Comparison of ENCODE assay signal across 8 mouse cellular contexts in the genomic region with DNA sequence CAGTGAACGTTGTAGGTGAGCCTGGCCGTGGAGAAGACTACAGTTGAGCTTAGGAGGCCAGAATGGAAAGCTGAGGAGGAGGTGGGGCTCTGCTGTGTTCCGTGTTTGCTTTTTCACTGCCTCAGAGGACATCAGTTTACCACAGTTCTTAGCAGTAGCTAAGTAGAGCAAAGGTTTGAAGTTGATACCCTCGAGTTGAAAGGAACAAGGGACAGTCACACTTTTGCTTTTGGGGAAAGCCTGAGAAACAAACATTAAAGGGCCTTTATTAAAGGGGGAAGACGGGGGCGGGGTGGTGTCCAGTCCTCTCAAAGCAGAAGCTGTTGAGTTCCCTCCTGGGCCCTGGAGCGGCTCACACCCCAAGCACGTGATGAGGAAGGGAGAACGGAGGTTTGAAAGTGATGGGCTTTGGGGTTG. TPM values are rescaled to one million over a fixed set of nuclear protein-coding genes. Genes with fewer than 3 reads are reported as not detected.
A peak's percentile ranks its signal among the peaks of the same experiment; 100 is the strongest.
DNase-seq lines count a peak whose midpoint lies in the region; ATAC-seq and TF ChIP-seq lines count a peak whose summit lies in the region.

No protein-coding gene starts in this region.

- no peak for DNase-seq in kidney, adult 2 months
- no peak for DNase-seq in kidney, adult 11 months
- peak; percentile 39 for DNase-seq in liver, postnatal 0 days
- DNase-seq in ovary, adult 18-20 months (ENCODE audit: low spot score): no peak
- no peak for DNase-seq in gastrocnemius, adult 18-20 months (ENCODE audit: low spot score)

- no peak for TF ChIP-seq CTCF in kidney, adult 2 months (conservative IDR thresholded peaks at IDR 0.05; ENCODE audit: insufficient read depth, insufficient read length, low read depth, low read length)
- TF ChIP-seq CTCF in liver, postnatal 0 days (IDR thresholded peaks at IDR 0.05; ENCODE audit: low read depth): no peak

- H3K4me2 ChIP-seq in liver, postnatal 0 days (ENCODE audit: low read depth, low read length): peak overlapping the region; percentile 89
- H3K4me2 ChIP-seq in neural tube, embryonic 12.5 days (replicated peaks): peak overlapping the region; percentile 100

- H3K27ac ChIP-seq in kidney, adult 2 months (ENCODE audit: insufficient read depth, low read depth, low read length): no peak overlapping the region
- H3K27ac ChIP-seq in liver, postnatal 0 days (ENCODE audit: low read depth): peak overlapping the region; percentile 70
- H3K27ac ChIP-seq in neural tube, embryonic 12.5 days: no peak overlapping the region

- H3K9ac ChIP-seq in liver, postnatal 0 days (replicated peaks): peak overlapping the region; percentile 68
- no peak overlapping the region for H3K9ac ChIP-seq in neural tube, embryonic 12.5 days

- no peaks in the 10 kb centered on the region for H3K4me1 ChIP-seq in kidney, adult 2 months (ENCODE audit: control insufficient read depth, insufficient read depth, low read length)
- H3K4me1 ChIP-seq in liver, postnatal 0 days (ENCODE audit: insufficient read depth): peaks cover 20% of the 10 kb centered on the region
- H3K4me1 ChIP-seq in neural tube, embryonic 12.5 days: peaks cover 21% of the 10 kb centered on the region

- no peaks in the 10 kb centered on the region for H3K9me3 ChIP-seq in liver, postnatal 0 days (ENCODE audit: low read length)
- H3K9me3 ChIP-seq in neural tube, embryonic 12.5 days: no peaks in the 10 kb centered on the region

- TF ChIP-seq EP300 in liver, postnatal 0 days (IDR thresholded peaks at IDR 0.05; ENCODE audit: low read depth): no peak

- H3K27me3 ChIP-seq in kidney, adult 2 months (replicated peaks; ENCODE audit: control insufficient read depth, insufficient read depth, low read length): no peaks in the 10 kb centered on the region
- no peaks in the 10 kb centered on the region for H3K27me3 ChIP-seq in liver, postnatal 0 days (ENCODE audit: insufficient read depth, low read length)
- H3K27me3 ChIP-seq in neural tube, embryonic 12.5 days (replicated peaks): peaks cover 29% of the 10 kb centered on the region

- no peak for TF ChIP-seq POLR2A in kidney, adult 2 months (IDR thresholded peaks at IDR 0.05; ENCODE audit: low read depth, low read length)

- WGBS in kidney, adult 2 months: 25% methylated on average over 9 of the region's 9 CpGs
- WGBS in liver, postnatal 0 days (ENCODE audit: insufficient replicate concordance): 3% methylated on average over 9 of the region's 9 CpGs
- WGBS in neural tube, embryonic 12.5 days: 2% methylated on average over 9 of the region's 9 CpGs

- no peaks in the 10 kb centered on the region for H3K36me3 ChIP-seq in kidney, adult 2 months (ENCODE audit: control insufficient read depth, insufficient read depth, low read length)
- H3K36me3 ChIP-seq in liver, postnatal 0 days (replicated peaks; ENCODE audit: insufficient read depth, low read length): no peaks in the 10 kb centered on the region
- no peaks in the 10 kb centered on the region for H3K36me3 ChIP-seq in neural tube, embryonic 12.5 days

- H3K4me3 ChIP-seq in kidney, adult 2 months (ENCODE audit: insufficient read depth, low read depth, low read length): peak overlapping the region; percentile 51; the same call in 1 of the 2 replicates
- peak overlapping the region; percentile 68 for H3K4me3 ChIP-seq in liver, postnatal 0 days (ENCODE audit: low read depth, low read length)
- H3K4me3 ChIP-seq in neural tube, embryonic 12.5 days: no peak overlapping the region

- ATAC-seq in common myeloid progenitor, adult 5-6 weeks (replicated peaks; ENCODE audit: low read depth, poor library complexity, severe bottlenecking): peak; percentile 34
- ATAC-seq in hematopoietic stem cell, adult 5-6 weeks (replicated peaks in 1 of 2; ENCODE audit: insufficient read depth in 1 of 2, low FRiP score in 2 of 2, low TSS enrichment in 1 of 2, low read depth in 1 of 2, poor library complexity in 2 of 2, severe bottlenecking in 2 of 2): peak; percentile 51 to 52
- peak; percentile 35; the same call in 1 of the 2 replicates for ATAC-seq in liver, postnatal 0 days
- ATAC-seq in neural tube, embryonic 12.5 days (ENCODE audit: low FRiP score, low read depth): 0 out of 2 replicates have a peak, but pooled peaks have one; percentile 14

RNA-seq across cellular contexts. Expression of gene Rreb1, which starts 1.1 kb away (rescaled TPM):
- 16.7 and 18.3 TPM in 2 replicates for polyA plus RNA-seq in kidney, adult 2 months (2012; rRNA removed)
- 26.1 and 32.0 TPM in 2 replicates for total RNA-seq in common myeloid progenitor, adult 5-6 weeks (2017)
- 25.5 and 25.9 TPM in 2 replicates for total RNA-seq in hematopoietic stem cell, adult 5-6 weeks (2017)
- 3.8 and 4.4 TPM in 2 replicates for polyA plus RNA-seq in liver, postnatal 0 days (2015; fragmentation: Nextera tagmentation; extraction: Ambion mirVana)
- 3.9 and 5.2 TPM in 2 replicates for polyA plus RNA-seq in neural tube, embryonic 12.5 days (2016; fragmentation: Nextera tagmentation; extraction: Ambion mirVana)
- 10 to 100 TPM; 25.9 to 32.7 TPM for total RNA-seq in gastrocnemius, adult 18-20 months (2021)
